Mouse (Mus musculus) C3H10T1/2 (cell line): ENCODE data around the gene Ssh3. TPM values are rescaled to one million over a fixed set of nuclear protein-coding genes. Genes with fewer than 3 reads are reported as not detected.

Source experiments
- polyA plus RNA-seq, 2 experiments: library from polyadenylated mRNA; unstranded; fragments of >200 nt; fragmentation: generic; extraction: Trizol; gene quantifications; one replicate each; pipeline ENCODE4 v1.2.1; 2012; ENCODE audit warnings: missing spikeins in 2 of 2

Gene Ssh3
- polyA plus RNA-seq = 10 to 100 TPM in 1 of 2 experiments, 1 to 10 TPM in 1; 7.4 to 30.3 TPM

DNA sequence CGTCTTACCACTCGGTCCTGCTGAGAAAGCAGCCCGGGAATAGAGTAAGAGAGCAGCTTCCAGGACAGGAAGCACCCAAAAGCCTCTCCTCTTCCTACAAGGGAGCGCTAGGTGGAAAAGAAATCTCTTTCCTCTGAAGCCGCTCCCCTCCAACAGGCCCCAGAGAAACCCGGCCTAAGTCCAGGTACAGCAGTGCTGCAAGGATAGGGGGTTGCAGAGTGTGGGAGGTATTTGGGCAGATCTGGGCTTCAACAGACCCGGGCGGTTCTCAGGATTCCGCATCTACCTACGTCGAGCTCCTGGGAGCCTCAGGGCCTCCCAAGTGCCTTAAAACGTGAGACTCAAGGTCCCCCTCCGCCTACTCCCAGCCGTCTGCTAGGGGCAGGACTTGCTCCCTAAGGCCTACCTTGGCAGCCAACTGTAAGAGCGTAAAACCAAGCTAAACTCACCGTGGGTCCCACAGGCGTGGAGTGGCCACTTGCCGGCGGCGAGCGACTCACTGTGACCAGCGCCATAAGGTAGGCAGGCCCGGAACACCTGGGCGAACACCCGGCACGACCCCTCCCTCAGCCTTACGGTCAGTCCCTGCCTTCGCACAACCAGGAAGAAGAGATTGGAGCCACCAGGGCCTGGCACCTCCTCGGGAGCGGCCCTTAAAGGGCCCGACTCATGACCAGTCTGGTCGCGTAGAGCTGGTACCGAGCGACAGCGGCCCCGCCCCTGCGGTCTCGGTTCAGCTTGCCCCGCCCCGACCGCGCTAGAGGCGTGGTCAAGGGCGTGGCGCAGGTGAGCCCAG, at the start of gene Ssh3:
TSS of gene Ssh3 (minus strand) at position 615 of the 796 bp plus-strand sequence.

GRCm38 (mm10) chr19:4306190-4306577, 37.2 kb upstream of the Ssh3 start, which contains the start of gene Grk2:
Gene Grk2, minus strand, starts transcription at chr19:4306222.

DNA sequence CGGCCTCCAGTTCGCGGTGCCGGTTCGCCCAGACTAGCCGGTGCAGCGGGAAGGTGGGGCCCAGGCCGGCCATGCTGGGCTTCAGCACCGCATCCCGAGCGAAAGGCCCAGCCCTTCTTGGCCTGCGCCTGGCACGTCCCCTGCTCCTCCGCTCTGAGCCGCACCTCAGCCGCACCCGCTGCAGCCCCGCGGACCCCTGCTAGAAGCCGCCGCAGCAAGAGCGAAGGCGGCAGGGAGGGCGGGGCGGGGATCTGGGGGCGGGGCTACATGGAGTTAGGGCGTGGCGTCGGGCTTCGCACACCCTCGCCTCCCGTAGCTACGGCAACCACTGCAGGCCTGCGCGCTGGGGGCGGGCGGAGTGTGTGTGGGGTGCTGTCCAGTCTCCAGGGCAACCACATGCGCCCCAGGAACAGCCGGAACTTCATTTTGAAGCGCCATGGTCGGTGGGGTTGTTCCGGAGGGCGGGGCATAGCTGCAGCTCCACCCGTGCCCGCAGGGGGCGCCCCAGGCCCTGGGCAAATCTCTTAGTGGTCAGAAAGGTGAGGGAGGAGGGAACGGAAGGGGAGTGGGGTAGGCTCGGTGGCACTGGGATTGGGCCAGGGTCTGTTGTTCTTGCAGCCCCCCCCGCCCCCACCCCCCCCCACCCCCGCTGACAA, 14.0 kb upstream of the Ssh3 start, which contains the start of gene Ankrd13d:
TSS of gene Ankrd13d (minus strand) at position 240 of the 656 bp plus-strand sequence.

GRCm38 (mm10) chr19:4231253-4232185, 37.5 kb downstream of the Ssh3 start, which contains the start of gene Pold4:
Gene Pold4, plus strand, starts transcription at chr19:4231899.

GRCm38 (mm10) chr19:4214071-4214770, 54.8 kb downstream of the Ssh3 start, which contains the start of the genes Clcf1 and AC109138.7:
Gene Clcf1, plus strand, starts transcription at chr19:4214238.
Gene AC109138.7, plus strand, starts transcription at chr19:4214357.

Other genes with a start within 250 kb of the Ssh3 start
- gene Gstp1, start 231.2 kb downstream of the Ssh3 start, polyA plus RNA-seq = 1,000 to 10,000 TPM in 1 of 2 experiments, 100 to 1,000 TPM in 1; 849 to 1,247 TPM
- gene Gstp2, start 223.2 kb downstream of the Ssh3 start, polyA plus RNA-seq = 10 to 100 TPM in 1 of 2 experiments, 1 to 10 TPM in 1; 1.8 to 13.9 TPM
- under 1 TPM; 0.15 to 0.18 TPM for gene Gstp3, start 209.6 kb downstream of the Ssh3 start, polyA plus RNA-seq
- gene Cabp2, start 187.6 kb downstream of the Ssh3 start, polyA plus RNA-seq = not detected
- gene Cdk2ap2, start 172.0 kb downstream of the Ssh3 start, polyA plus RNA-seq = 100 to 1,000 TPM in 1 of 2 experiments, 10 to 100 TPM in 1; 86.0 to 148 TPM
- 10 to 100 TPM; 48.2 to 61.6 TPM for gene Pitpnm1, start 169.2 kb downstream of the Ssh3 start, polyA plus RNA-seq
- 100 to 1,000 TPM; 201 to 241 TPM for gene Aip, start 143.3 kb downstream of the Ssh3 start, polyA plus RNA-seq
- under 1 TPM in 1 of 2 experiments, not detected in 1; 0.09 TPM for gene Gpr152, start 129.4 kb downstream of the Ssh3 start, polyA plus RNA-seq
- under 1 TPM; 0.14 to 0.38 TPM for gene Cabp4, start 125.1 kb downstream of the Ssh3 start, polyA plus RNA-seq
- gene Coro1b, start 120.6 kb downstream of the Ssh3 start, polyA plus RNA-seq = 100 to 1,000 TPM; 256 to 440 TPM
- gene Ptprcap, start 115.6 kb downstream of the Ssh3 start, polyA plus RNA-seq = 1 to 10 TPM; 6.5 to 9.5 TPM
- 10 to 100 TPM; 28.6 to 29.9 TPM for gene Rps6kb2, start 105.8 kb downstream of the Ssh3 start, polyA plus RNA-seq
- gene Carns1, start 93.7 kb downstream of the Ssh3 start, polyA plus RNA-seq = 10 to 100 TPM in 1 of 2 experiments, 1 to 10 TPM in 1; 1.8 to 16.2 TPM
- 1 to 10 TPM in 1 of 2 experiments, under 1 TPM in 1; 0.63 to 1.7 TPM for gene Tbc1d10c, start 77.9 kb downstream of the Ssh3 start, polyA plus RNA-seq
- gene Ppp1ca, start 77.1 kb downstream of the Ssh3 start, polyA plus RNA-seq = 1,000 to 10,000 TPM in 1 of 2 experiments, 100 to 1,000 TPM in 1; 727 to 1,261 TPM
- 10 to 100 TPM; 25.1 to 36.1 TPM for gene Rad9a, start 67.5 kb downstream of the Ssh3 start, polyA plus RNA-seq
- gene Clcf1, start 54.9 kb downstream of the Ssh3 start, polyA plus RNA-seq = 10 to 100 TPM in 1 of 2 experiments, 1 to 10 TPM in 1; 7.5 to 24.4 TPM
- gene AC109138.7, start 54.8 kb downstream of the Ssh3 start, polyA plus RNA-seq = 1 to 10 TPM in 1 of 2 experiments, not detected in 1; 3.9 TPM
- gene Pold4, start 37.3 kb downstream of the Ssh3 start, polyA plus RNA-seq = 100 to 1,000 TPM; 131 to 165 TPM
- 1 to 10 TPM in 1 of 2 experiments, under 1 TPM in 1; 0.77 to 4.5 TPM for gene Ankrd13d, start 14.0 kb upstream of the Ssh3 start, polyA plus RNA-seq
- gene Grk2, start 37.0 kb upstream of the Ssh3 start, polyA plus RNA-seq = 10 to 100 TPM; 37.7 to 44.4 TPM
- 10 to 100 TPM in 1 of 2 experiments, 1 to 10 TPM in 1; 3.2 to 33.4 TPM for gene Kdm2a, start 129.1 kb upstream of the Ssh3 start, polyA plus RNA-seq
- 10 to 100 TPM; 48.3 to 66.3 TPM for gene Rhod, start 170.3 kb upstream of the Ssh3 start, polyA plus RNA-seq
- 1 to 10 TPM; 1.6 TPM for gene Syt12, start 208.3 kb upstream of the Ssh3 start, polyA plus RNA-seq
- under 1 TPM in 1 of 2 experiments, not detected in 1; 0.09 TPM for gene 2010003K11Rik, start 229.4 kb upstream of the Ssh3 start, polyA plus RNA-seq
- gene Pcx, start 241.3 kb upstream of the Ssh3 start, polyA plus RNA-seq = 10 to 100 TPM; 15.5 to 38.7 TPM